Mouse (Mus musculus): Measurements from ENCODE around the gene Capn1. TPM values are rescaled to one million over a fixed set of nuclear protein-coding genes. Genes with fewer than 3 reads are reported as not detected.

The Capn1 gene
- 16.0 and 18.9 TPM in 2 replicates for polyA plus RNA-seq (2012; rRNA removed)

DNA sequence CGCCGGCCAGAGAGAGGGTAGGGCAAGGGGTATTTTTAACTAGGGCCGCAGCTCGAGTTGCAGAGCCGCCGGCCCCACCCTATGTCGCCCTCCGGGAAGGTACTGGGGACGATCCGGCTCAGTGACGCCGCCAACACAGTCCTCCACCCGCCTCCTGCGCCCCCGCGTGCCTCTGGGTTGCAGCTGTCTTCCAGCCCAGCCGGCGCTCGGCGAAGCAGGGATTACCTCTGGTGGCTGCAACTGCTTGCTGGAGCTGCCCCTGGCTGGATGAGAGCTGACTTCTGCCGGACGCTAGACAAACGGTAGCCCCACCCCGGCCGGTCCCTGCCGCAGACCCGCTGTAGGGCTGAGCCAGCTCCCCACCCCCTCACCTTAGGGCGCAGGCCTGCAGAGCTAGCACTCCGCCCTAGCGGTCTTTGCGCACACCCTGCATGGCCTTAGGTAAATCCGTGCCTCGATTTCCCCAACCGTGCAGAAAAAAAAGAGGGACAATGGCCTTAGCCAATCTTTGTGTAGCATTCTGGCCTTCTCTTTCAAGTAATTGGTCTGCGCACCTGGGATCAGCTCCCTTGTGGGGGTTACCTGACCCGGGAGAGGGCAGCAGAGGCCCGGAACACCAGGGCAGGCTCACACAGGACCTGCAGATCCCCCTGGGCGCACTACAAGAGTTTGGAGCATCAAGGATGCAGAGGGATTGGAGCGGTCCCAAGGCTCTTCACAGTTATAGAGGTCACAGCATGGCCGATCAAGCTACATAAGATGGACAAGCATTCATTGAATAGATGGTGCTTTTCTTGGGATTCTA is at the start of gene Capn1:
Gene Capn1, minus strand, starts transcription at position 387 of the 805 bp plus-strand sequence.

DNA sequence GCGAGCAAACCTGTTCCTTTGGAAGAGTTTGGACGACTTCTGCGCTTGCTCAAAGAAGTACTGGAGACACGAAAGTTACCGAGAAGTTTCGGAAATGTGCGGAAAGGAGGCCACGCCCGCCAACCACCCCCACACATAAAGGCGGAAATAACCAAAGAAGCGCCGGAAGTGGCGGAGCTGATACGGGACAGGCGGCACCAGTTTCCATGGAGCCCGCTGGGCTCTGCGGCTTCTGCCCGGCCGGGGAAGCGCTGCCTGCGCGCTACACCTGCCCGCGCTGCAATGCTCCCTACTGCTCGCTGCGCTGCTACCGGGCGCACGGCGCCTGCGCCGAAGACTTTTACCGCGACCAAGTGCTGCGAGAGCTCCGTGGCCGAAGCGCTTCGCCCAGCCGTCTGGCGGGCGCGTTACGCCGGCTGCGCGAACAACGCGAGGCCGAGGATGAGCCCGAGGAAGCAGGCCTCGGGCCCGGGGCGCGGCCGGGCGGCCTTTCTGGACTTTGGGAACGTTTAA is 45.4 kb upstream of the Capn1 start, which contains the start of gene Znhit2:
Gene Znhit2, plus strand, starts transcription at position 172 of the 513 bp plus-strand sequence.

DNA sequence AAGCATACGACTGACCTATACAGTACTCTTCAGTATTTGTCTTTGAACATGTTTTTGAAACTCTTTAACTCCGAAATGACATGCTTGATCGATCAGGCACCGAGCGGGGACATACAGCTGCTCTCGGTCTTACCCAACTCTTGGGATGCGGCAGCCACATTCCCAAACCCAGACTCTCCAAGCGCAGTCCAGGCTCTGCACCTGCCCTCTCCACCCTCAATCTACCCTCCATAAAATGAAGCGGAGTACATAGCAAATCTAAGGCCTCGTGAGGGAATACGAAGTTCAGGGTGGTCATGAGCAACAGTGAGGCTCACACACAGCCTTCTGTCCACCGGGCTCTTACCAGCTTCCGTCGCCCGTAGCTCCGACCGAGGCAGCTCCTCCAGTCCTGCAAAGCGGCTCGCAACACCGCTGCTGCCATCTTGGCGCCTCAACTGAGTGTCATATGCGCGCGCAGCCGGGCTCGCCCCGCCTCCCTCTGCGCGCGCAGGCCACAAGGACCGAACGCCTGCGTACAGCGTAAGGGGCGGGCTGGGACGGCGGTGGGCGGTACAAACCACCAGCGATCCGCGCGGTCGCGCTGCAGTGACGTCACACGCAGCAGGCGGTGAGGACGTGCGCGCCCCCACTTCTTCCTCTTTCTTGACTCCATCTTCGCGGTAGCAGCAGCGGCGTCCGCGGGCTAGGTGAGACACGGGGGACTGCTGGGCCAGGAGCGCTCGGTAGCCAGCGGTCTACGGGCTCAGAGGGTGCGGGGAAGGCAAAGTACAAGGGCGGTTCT is 41.8 kb upstream of the Capn1 start, which contains the start of the genes Mrpl49 and Fau:
Gene Mrpl49, minus strand, starts transcription at position 473 of the 784 bp plus-strand sequence.
Gene Fau, plus strand, starts transcription at position 532 of the 784 bp plus-strand sequence.

DNA sequence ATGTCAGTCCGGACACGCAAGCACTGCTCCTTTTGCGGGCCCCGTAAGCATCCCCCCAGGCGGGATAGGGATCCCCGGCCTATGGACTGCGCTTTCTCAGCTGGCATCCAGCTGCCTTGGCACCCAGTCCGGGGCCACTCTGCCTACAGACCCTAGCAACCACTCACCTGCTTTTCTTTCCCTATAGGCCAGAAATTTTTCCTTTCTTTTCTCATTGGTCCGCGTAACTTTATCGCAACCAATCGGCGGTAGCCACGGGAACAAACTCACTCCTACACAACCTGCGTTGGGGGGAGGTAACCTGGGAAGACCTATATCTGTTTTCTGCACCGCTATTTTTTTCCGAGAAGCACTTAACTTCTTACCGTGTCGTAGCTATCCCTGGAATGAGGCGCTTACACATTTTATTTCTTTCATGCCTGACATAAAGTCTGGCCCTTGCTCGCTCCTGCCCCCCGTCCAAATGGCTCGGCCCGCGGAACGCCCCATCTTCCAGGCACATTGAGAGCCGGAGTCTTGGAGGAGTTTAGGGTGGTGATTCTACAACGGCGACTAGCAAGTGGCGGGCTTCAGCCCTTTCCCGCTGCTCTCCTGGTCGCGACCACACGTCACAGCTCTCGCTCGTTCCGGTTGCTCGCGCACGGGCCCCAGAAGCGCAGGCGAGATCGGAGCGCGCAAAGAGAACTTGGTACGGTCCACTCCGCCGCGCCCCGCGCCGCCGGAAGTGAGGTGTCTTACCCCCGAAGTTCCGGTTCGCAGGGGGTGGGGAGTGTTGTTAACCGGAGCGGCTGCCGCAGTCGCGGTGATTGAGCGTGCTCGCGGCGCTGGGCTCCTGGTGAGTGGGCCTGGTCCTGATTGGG is 30.8 kb upstream of the Capn1 start, which contains the start of gene Syvn1:
Gene Syvn1, plus strand, starts transcription at position 283 of the 860 bp plus-strand sequence.

DNA sequence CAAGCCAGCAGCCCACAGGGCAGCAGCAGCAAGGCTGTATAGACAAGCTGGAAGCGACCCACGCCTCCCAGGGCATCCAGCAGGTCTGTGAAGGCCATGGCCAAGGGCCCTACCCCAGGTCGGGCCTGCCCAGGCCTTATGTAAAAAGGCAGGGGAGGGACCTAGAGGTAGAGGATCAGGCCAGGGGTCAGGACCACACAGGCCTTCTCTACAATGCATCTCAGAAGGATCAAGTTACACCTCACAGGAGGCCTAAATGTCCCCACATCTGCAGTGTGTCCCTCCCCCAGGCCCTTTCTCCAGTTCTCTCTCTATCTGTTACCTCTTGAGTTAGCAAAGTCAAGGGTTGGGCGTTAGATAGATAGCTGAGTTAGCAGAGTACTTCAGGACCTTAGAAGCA is 29.7 kb downstream of the Capn1 start, which contains the start of gene Slc22a20:
Gene Slc22a20, minus strand, starts transcription at position 101 of the 400 bp plus-strand sequence.

DNA sequence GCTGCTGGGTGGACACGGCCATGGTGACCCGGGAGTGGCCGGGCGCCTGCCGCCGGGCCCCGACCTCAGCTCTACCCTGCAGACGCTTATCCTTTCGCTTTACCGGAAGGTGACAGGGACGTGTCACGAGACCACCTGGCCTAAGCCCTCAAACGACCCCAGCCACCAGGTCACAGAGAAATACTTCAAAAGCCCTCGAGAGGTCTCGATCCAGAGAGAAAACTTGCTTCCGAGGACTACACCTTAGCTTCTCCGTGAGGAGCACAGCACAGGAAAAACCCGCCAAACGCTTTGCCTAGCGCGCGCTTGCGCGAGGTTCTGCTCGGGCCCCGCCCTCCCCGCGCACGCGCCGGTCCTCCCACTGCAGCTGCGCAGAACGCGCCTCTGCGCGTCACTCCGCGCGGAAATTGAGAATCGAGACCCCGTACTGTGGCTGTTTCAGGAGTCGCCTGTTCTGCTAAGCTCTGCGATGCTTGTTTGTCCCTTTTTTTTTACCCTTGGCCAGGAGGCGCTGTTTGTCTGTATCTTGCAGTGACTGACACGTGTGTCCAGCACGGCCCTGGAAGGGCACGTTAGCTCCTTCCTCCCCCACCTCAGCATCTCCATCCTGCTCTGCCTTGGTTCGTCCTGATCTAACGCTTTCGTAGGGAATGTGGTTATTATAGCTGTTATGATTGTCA is 51.7 kb downstream of the Capn1 start, which contains the start of gene Pola2:
Gene Pola2, minus strand, starts transcription at position 320 of the 680 bp plus-strand sequence.

Other genes starting within 250 kb of the Capn1 start
- gene Scyl1, start 244.5 kb downstream of the Capn1 start, polyA plus RNA-seq (2012; rRNA removed), result 28.7 and 29.1 TPM in 2 replicates
- 5.5 and 6.7 TPM in 2 replicates for gene Frmd8, start 140.6 kb downstream of the Capn1 start, polyA plus RNA-seq (2012; rRNA removed)
- gene Slc25a45, start 138.1 kb downstream of the Capn1 start, polyA plus RNA-seq (2012; rRNA removed), result 10.8 and 11.3 TPM in 2 replicates
- 1.1 and 1.4 TPM in 2 replicates for gene Tigd3, start 121.7 kb downstream of the Capn1 start, polyA plus RNA-seq (2012; rRNA removed)
- gene Dpf2, start 102.9 kb downstream of the Capn1 start, polyA plus RNA-seq (2012; rRNA removed), result 31.6 and 33.1 TPM in 2 replicates
- 3.1 and 3.5 TPM in 2 replicates for gene Cdc42ep2, start 91.1 kb downstream of the Capn1 start, polyA plus RNA-seq (2012; rRNA removed)
- gene Pola2, start 51.7 kb downstream of the Capn1 start, polyA plus RNA-seq (2012; rRNA removed), result 32.2 and 32.9 TPM in 2 replicates
- gene Slc22a20, start 29.8 kb downstream of the Capn1 start, polyA plus RNA-seq (2012; rRNA removed), result 0.05 and 0.07 TPM in 2 replicates
- gene Syvn1, start 30.7 kb upstream of the Capn1 start, polyA plus RNA-seq (2012; rRNA removed), result 12.0 and 13.7 TPM in 2 replicates
- gene Mrpl49, start 41.9 kb upstream of the Capn1 start, polyA plus RNA-seq (2012; rRNA removed), result 22.4 and 23.7 TPM in 2 replicates
- 1,008 and 1,075 TPM in 2 replicates for gene Fau, start 41.9 kb upstream of the Capn1 start, polyA plus RNA-seq (2012; rRNA removed)
- 18.6 and 20.3 TPM in 2 replicates for gene Znhit2, start 45.3 kb upstream of the Capn1 start, polyA plus RNA-seq (2012; rRNA removed)
- 74.1 and 93.2 TPM in 2 replicates for gene Tm7sf2, start 52.5 kb upstream of the Capn1 start, polyA plus RNA-seq (2012; rRNA removed)
- 20.2 and 24.9 TPM in 2 replicates for gene Vps51, start 61.3 kb upstream of the Capn1 start, polyA plus RNA-seq (2012; rRNA removed)
- not detected in 2 replicates for gene Tmem262, start 64.1 kb upstream of the Capn1 start, polyA plus RNA-seq (2012; rRNA removed)
- 0.26 and 0.29 TPM in 2 replicates for gene Gm28374, start 66.4 kb upstream of the Capn1 start, polyA plus RNA-seq (2012; rRNA removed)
- gene Zfpl1, start 69.1 kb upstream of the Capn1 start, polyA plus RNA-seq (2012; rRNA removed), result 18.7 and 21.2 TPM in 2 replicates
- gene Cdca5, start 69.1 kb upstream of the Capn1 start, polyA plus RNA-seq (2012; rRNA removed), result 11.0 and 11.4 TPM in 2 replicates
- gene AC131692.1, start 78.5 kb upstream of the Capn1 start, polyA plus RNA-seq (2012; rRNA removed), result 0.14 and 0.23 TPM in 2 replicates
- gene Naaladl1, start 89.9 kb upstream of the Capn1 start, polyA plus RNA-seq (2012; rRNA removed), result 2.1 TPM in 2 replicates
- 12.5 and 12.8 TPM in 2 replicates for gene Sac3d1, start 102.8 kb upstream of the Capn1 start, polyA plus RNA-seq (2012; rRNA removed)
- 32.0 and 35.8 TPM in 2 replicates for gene Snx15, start 112.4 kb upstream of the Capn1 start, polyA plus RNA-seq (2012; rRNA removed)
- gene Batf2, start 125.1 kb upstream of the Capn1 start, polyA plus RNA-seq (2012; rRNA removed), result 1.4 and 1.5 TPM in 2 replicates
- gene Arl2, start 125.7 kb upstream of the Capn1 start, polyA plus RNA-seq (2012; rRNA removed), result 16.7 and 18.5 TPM in 2 replicates
- 0.05 TPM in 2 replicates for gene Majin, start 168.5 kb upstream of the Capn1 start, polyA plus RNA-seq (2012; rRNA removed)
- gene Gpha2, start 210.5 kb upstream of the Capn1 start, polyA plus RNA-seq (2012; rRNA removed), result not detected in 2 replicates
- 4.8 and 5.2 TPM in 2 replicates for gene Ppp2r5b, start 220.0 kb upstream of the Capn1 start, polyA plus RNA-seq (2012; rRNA removed)
- 5.6 and 6.8 TPM in 2 replicates for gene Atg2a, start 225.8 kb upstream of the Capn1 start, polyA plus RNA-seq (2012; rRNA removed)

Measured in liver, embryonic 18 days (tissue).